Mouse (Mus musculus): Measurements from ENCODE around the gene Brd3. TPM values are rescaled to one million over a fixed set of nuclear protein-coding genes. Genes with fewer than 3 reads are reported as not detected.

Brd3 gene
- polyA plus RNA-seq, 2 experiments from 2014 or later = 27.7 to 43.4 TPM

DNA sequence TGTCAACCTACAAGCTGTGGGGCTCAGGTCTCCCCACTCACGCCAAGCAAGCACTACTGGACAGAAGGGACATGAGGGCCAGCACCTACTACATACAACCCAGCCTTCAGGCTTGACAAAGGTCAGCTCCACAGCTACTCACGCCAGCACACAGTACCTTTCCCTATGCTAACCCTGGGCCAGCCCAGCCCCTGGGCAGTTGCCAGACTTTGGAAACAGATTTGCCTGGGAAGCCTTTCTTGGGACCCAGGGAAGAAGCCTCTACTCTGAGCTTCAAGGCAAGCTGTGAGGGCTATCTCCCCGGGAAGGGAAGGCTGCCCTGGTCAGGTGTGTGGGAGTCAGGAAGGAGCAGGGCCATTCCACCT, 37.5 kb downstream of the Brd3 start:
- no peak for ATAC-seq

DNA sequence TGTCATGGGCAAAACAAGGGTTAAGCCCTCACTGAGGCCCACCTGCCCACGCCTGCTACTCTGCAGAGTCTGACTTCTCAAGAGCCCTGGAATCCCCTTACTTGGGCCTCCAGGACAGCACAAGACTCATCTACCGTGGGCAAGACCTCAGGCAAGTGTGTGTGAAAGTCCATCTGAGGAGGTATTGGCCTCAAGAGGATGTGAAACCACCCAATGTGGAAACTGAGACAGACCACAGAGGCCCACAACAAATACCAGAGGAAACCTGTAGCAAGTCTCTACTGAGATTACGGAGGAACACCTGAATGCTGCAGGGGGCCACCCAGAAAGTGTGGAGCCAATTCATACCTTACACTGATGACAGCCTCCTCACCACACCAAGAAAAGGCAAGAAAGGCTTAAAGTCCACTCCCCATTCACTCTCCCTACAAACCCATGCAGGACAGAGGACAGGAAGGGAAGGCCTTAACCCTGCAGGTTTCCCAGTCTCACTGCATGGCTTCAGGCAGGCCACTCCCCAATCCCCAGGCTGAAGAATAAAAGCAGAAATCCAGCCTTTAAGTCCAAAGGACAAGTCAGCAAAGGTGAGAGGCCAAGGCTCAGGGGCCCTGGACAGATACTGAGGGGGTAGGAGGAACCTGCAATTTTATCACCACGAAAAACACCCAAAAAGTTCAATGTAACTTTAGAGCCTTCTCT, 38.0 kb downstream of the Brd3 start:
- ATAC-seq = no peak

DNA sequence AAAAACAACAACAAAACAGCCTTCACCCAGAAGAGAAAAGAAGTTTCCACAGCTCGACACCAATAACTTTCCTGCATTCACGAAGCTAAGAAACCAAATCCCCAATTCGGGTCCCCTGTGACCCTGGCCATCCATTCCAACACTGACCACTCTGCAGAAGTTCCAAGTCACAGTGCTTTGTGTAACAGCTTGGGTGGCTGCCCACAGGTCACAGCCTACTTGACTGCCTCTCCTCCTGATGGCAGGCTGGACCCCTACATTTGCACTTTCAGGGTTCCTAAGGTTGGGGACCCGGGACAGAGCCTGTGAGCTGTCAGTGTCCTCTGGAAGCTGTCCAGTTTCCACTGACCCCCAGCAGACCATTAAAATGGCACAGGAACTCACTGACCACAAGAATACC, 44.6 kb downstream of the Brd3 start:
- ATAC-seq = no peak

GRCm38 (mm10) chr2:27461881-27462660, 45.4 kb downstream of the Brd3 start:
- no peak for ATAC-seq

DNA sequence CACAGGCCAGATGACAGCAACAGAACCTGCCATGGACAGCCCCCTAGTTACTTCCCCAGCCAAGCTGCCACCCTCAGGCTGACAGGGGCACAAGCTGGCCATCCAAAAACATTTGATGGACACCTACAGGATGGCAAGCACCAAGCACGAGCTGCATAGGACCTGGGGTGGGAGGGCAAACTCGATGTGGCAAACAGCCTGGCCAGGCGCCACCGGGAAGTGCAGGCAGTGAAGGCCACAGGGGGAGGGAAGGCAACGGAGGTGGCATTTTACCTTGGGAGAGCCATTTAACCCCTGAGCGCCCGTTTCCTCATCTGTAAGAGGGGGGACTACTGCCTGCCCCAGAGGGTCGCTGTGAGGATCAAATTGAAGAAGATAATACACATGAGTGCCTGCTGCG, 46.8 kb downstream of the Brd3 start:
- ATAC-seq = no peak

DNA sequence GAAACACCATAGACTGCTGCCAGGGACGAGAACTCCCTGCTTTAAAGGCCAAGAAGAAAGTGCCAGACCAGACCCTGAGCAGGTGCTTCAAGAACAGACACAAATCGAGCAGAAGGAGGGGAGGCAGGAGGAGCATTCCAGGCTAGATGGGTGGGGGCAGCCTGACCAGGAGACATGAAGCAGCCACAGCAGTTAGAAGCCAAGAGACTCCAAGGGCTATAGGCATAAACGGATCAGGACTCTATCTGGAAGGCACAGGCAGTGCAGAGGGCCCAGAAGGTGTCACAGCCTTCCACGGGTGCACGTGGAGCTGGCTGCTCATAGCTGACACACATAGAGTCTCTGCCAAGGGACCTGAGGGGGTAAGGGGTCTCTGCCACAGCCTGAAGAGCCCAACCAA, 47.3 kb downstream of the Brd3 start:
- no peak for ATAC-seq

DNA sequence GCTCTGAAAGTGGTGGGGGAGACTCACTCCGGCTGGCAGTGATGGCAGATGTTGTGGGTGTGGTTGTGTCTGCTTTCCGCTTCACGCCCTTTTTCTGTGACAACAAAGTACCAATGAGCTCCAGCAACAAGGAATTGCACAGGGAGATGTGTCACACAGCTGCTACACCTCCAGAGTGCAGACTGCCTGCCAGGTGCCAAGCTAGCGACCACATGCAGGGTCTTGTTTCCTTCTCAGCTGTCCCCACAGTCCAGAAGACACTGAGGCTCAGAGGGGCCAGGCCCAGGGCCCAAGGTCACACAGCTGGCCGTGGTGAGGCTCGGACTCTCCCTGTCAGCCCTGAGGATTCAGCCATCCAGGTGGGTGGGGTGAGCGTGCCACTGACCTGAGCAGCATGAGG, 47.7 kb downstream of the Brd3 start:
- no peak for ATAC-seq

- ATAC-seq = no peak
Measured at GRCm38 (mm10) chr2:27450226-27450625, 57.2 kb downstream of the Brd3 start.

DNA sequence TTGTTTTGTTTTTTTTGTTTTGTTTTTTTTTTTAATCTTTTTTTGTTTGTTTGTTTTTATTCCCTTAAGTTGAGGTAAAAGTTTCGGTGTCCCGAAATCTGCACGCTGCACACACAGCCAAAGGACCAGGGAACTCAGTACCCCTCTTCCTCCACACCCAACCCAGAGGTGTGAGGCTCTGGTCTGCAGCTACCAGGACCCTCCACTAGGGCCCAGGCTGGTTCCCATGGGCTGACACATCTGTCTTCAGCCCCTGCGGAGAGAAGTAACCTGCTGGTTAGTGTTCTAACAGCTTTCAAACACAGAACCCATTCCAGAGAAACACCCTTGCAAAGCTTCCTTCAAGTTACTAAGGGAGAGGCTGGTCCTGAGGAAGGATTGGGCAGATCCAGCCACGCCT, 59.7 kb downstream of the Brd3 start:
- ATAC-seq = no peak

DNA sequence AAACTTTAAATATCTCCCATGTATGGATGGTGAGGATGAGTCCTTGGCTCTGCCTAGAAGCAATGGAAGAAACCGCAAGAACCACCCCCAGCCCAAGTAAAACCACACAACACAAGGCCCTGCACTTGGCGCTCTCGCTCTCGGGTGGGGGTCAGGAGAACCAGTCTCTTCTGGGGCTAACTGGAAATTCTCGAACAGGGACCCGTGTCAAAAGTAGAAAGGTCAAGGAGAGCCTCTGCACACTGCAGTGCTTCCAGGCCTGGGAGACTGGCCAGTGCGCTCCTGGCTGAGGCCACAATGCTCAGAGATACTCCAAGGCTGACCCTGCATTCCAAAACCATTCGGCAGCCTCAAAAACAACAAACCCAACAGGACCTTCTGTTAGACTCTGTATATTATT, 60.6 kb downstream of the Brd3 start:
- ATAC-seq = no peak

DNA sequence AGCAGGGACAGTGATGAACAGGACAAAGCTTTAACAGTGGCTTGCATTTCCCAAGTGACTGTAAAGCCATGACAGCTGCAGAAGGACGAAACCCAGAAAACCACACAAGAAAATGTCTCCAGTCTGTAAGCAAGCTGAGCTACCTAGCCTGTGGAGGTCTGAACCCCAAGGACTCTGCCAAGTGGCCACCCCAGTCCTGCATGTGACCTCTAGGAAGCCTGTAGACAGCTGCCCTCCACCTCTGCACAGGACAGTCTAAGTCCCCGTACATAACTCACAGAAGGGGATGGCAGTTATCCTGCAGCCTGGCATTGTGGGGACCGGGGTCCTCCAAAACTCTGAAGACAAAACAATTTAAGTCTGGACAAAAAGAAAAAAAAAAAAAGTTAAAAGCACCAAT, 61.6 kb downstream of the Brd3 start:
- ATAC-seq = no peak

- no peak for ATAC-seq
Measured at GRCm38 (mm10) chr2:27443450-27443708, 64.1 kb downstream of the Brd3 start.

- no peak for ATAC-seq
Measured at GRCm38 (mm10) chr2:27442708-27443449, 64.6 kb downstream of the Brd3 start.

GRCm38 (mm10) chr2:27441767-27442707, 65.4 kb downstream of the Brd3 start, which contains the start of gene Brd3os:
Gene Brd3os (plus strand): TSS chr2:27442324.
- ATAC-seq = peak; percentile 82

- ATAC-seq = no peak
Measured at GRCm38 (mm10) chr2:27438281-27438680, 69.2 kb downstream of the Brd3 start.

DNA sequence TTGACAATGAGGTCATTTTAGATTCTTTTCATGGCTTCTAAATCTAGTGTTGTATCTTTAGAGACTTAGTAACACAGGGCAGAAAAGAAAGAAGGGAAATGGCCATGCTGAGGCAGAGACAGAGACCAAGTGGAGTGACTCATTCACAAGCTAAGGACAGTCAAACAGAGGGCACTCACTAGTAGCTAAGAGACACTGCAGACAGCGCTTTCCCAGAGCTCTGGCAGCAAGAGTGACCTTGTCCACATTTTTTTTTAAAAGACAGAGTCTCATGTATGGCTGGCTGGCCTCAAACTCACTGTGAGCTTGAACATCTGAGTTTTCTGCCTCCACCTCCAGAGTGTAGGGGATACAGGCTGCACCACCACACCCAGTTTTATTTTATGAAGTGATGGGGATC, 69.6 kb downstream of the Brd3 start:
- ATAC-seq = no peak

DNA sequence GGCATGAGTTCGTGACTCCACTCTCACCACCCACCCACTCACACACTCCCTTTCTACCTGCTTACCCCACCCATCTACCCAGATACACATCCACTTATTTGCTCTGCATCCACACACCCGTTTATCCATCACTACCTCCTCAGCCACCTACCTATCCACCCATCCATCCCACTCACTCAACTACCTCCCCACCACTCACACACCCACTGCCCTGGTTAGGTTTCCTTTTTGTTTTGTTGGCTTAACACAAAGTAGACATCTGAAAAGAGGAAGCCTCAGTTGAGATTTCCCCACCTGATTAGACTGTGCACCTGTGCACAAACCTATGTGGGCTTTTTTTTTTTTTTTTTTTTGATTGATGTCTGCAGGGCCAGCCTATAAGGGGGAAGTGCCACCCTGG, 74.9 kb downstream of the Brd3 start:
- ATAC-seq = peak; percentile 43

DNA sequence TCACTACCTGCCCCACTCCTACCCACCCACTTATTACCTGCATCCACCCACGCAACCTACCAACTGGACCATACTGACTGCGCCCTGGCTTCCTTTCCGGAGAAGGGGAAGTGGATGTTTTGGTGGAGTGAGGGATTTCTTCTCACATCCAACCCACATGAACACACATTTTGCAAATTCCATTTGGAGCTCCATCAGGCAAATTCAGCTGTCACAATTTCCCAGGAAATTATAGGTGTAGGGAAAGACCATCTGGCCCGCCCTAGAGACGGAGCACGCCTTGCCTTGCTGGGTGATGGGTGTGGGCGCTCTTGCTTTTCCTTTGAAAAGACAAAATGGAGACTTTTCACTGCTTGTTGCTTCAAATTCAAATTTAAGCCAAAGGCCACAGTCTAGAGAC, 76.8 kb downstream of the Brd3 start:
- ATAC-seq = no peak

GRCm38 (mm10) chr2:27428071-27428470, 79.4 kb downstream of the Brd3 start:
- peak; percentile 24 for ATAC-seq

- ATAC-seq = peak; percentile 80
Measured at GRCm38 (mm10) chr2:27426855-27427457, 80.5 kb downstream of the Brd3 start, which contains the start of gene Vav2. Gene Vav2 (minus strand): TSS chr2:27427033.

DNA sequence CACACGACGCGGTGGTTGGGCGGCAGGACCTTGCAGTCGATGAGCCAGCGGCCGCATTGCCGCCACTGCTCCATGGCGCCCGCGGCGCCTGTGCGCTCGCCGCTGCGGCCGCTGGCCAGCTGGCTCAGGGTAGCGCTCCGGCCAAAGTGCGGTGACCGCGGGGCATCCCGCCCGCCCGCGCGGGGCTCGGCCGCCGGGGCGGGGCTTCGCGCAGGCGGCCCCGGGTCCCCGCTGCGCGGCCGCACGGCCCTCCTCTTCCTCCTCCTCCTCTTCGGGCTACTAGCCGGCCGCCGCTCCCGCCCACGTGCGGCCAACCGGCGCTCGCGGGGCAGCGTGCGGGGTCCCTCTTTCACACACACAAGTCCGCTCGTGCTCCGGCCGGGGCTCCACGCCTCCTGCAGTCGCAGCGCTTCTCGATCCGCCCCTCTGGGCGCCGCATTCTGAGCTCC, 81.0 kb downstream of the Brd3 start:
- ATAC-seq = peak; percentile 8

DNA sequence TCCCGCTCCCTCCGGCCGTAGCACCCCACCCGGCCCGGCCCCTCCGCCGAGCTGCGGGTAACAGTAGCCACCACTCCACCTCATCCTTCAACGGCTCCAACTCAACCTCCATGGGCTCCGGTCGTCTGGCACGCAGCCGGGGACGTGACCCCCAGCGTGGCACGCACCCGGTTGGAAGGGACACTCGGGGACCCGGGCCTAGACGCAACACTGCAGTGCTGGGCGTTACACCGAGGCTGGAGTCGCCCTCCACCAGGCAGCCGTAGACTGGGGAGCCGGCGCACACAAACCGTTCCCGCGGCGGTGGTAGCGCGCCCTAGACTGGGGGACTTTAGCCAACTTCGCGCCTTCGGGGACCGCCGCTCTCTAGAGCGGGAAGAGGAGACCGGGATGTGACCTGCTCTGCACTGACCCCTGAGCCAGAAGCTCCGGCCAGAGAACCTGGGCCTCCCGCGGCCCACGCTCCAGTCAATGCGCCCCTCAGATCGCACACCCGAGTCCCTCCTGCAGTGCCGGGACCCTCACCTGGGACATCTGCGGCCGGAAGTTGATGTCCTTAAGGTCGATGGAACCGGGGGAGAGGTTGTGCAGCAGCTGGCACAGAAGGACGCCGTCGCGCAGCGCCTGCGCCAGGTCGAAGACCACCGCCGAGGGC, 81.6 kb downstream of the Brd3 start:
- no peak for ATAC-seq

Data from activated CD4-positive, CD25-positive, alpha-beta regulatory T cell, adult 4 months (primary cell).